Mouse (Mus musculus): ENCODE results near the gene Dnajc13.

- TF ChIP-seq CTCF (conservative IDR thresholded peaks at IDR 0.05; ENCODE audit: low read length) = no peak
- TF ChIP-seq NANOG (IDR thresholded peaks at IDR 0.05; ENCODE audit: borderline replicate concordance, low read length) = no peak
Observed at GRCm38 (mm10) chr9:104247307-104247987, 15.3 kb downstream of the Dnajc13 start.

Measured in E14TG2a.4 (cell line).